In the genomic region with DNA sequence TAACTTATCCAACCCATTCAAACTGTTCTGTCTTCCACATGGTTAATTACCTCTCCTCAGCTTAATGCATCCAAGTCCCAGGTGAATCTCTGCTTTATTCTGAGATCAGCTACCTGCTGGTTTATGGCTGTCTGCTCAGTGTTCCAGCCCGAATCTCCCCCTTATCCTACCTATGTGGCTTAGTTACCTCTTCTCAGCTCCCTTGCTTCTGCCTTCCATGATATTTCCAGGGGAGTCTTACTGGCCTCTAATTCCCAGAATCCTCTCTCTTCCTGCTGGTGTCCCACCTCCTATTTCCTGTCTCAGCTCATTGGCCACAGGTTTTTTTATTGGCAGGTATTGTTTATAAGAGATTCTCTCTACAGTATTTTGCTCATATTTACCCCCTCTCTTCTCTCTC, we compare ENCODE assay signal across 27 mouse cellular contexts. TPM values are rescaled to one million over a fixed set of nuclear protein-coding genes. Genes with fewer than 3 reads are reported as not detected.
DNase-seq lines count a peak whose midpoint lies in the region; ATAC-seq lines count a peak whose summit lies in the region.
"Had no signal": no experiment of that assay in that cellular context is flagged by ENCODE, and none has a peak within 500 bp of the region (broad histone marks: within the 10 kb centered on the region; RNA-seq: fewer than 3 reads in every experiment).

No protein-coding gene starts in this region.

- no peak for ATAC-seq in forebrain, embryonic 11.5 days (replicated peaks; ENCODE audit: low FRiP score)
- no peak for ATAC-seq in intestine, embryonic 14.5 days (replicated peaks; ENCODE audit: low FRiP score, low TSS enrichment, low read depth)
- ATAC-seq in intestine, embryonic 16.5 days, result no peak
- ATAC-seq in neural tube, embryonic 13.5 days (ENCODE audit: low read depth), result peak; percentile 36; the same call in 1 of the 2 replicates
- ATAC-seq: forebrain, embryonic 13.5 days; inflammation-experienced regulatory T-cells, adult 6 months had no signal

- H3K9ac ChIP-seq in forebrain, embryonic 11.5 days (ENCODE audit: low read length), result no peak overlapping the region
- H3K9ac ChIP-seq in intestine, embryonic 14.5 days (ENCODE audit: low read length), result no peak overlapping the region
- H3K9ac ChIP-seq in intestine, embryonic 16.5 days (ENCODE audit: low read depth, low read length), result no peak overlapping the region
- H3K9ac ChIP-seq in neural tube, embryonic 13.5 days, result no peak overlapping the region
- H3K9ac ChIP-seq: forebrain, embryonic 13.5 days; heart, embryonic 13.5 days; liver, embryonic 13.5 days; stomach, embryonic 15.5 days had no signal

- H3K27ac ChIP-seq in forebrain, embryonic 11.5 days (ENCODE audit: low read depth, low read length), result no peak overlapping the region
- H3K27ac ChIP-seq in forebrain, embryonic 10.5 days, result no peak overlapping the region
- no peak overlapping the region for H3K27ac ChIP-seq in intestine, embryonic 14.5 days (ENCODE audit: low read depth)
- no peak overlapping the region for H3K27ac ChIP-seq in intestine, embryonic 16.5 days (ENCODE audit: low read length)
- no peak overlapping the region for H3K27ac ChIP-seq in neural tube, embryonic 13.5 days (replicated peaks)
- H3K27ac ChIP-seq: forebrain, embryonic 13.5 days; heart, embryonic 13.5 days; layer of hippocampus, adult 2 months; left cerebral cortex, adult 2 months; liver, embryonic 13.5 days; macrophage; stomach, embryonic 15.5 days had no signal

- H3K4me1 ChIP-seq in forebrain, embryonic 11.5 days (replicated peaks; ENCODE audit: control insufficient read depth, insufficient read depth, low read length), result no peaks in the 10 kb centered on the region
- H3K4me1 ChIP-seq in forebrain, embryonic 10.5 days, result no peaks in the 10 kb centered on the region
- H3K4me1 ChIP-seq in intestine, embryonic 14.5 days (replicated peaks; ENCODE audit: control insufficient read depth, insufficient read depth, low read length), result no peaks in the 10 kb centered on the region
- no peaks in the 10 kb centered on the region for H3K4me1 ChIP-seq in intestine, embryonic 16.5 days (ENCODE audit: control insufficient read depth, insufficient read depth, low read length)
- H3K4me1 ChIP-seq in neural tube, embryonic 13.5 days (replicated peaks), result no peaks in the 10 kb centered on the region
- H3K4me1 ChIP-seq: forebrain, embryonic 13.5 days; stomach, embryonic 15.5 days had no signal

- H3K4me3 ChIP-seq in forebrain, embryonic 11.5 days (ENCODE audit: low read depth, low read length), result no peak overlapping the region
- no peak overlapping the region for H3K4me3 ChIP-seq in forebrain, embryonic 10.5 days
- no peak overlapping the region for H3K4me3 ChIP-seq in intestine, embryonic 14.5 days (ENCODE audit: low read depth, low read length)
- H3K4me3 ChIP-seq in intestine, embryonic 16.5 days (ENCODE audit: low read length), result no peak overlapping the region
- H3K4me3 ChIP-seq in neural tube, embryonic 13.5 days, result no peak overlapping the region
- H3K4me3 ChIP-seq: erythroblast, embryonic 14.5 days; forebrain, embryonic 13.5 days; heart, embryonic 13.5 days; layer of hippocampus, adult 2 months; left cerebral cortex, adult 2 months; liver, embryonic 13.5 days; stomach, embryonic 15.5 days had no signal

- no peaks in the 10 kb centered on the region for H3K9me3 ChIP-seq in forebrain, embryonic 11.5 days (ENCODE audit: control insufficient read depth, low read length)
- H3K9me3 ChIP-seq in forebrain, embryonic 10.5 days, result no peaks in the 10 kb centered on the region
- no peaks in the 10 kb centered on the region for H3K9me3 ChIP-seq in intestine, embryonic 14.5 days (ENCODE audit: control insufficient read depth, low read length)
- H3K9me3 ChIP-seq in intestine, embryonic 16.5 days (ENCODE audit: control insufficient read depth, low read length), result no peaks in the 10 kb centered on the region
- no peaks in the 10 kb centered on the region for H3K9me3 ChIP-seq in neural tube, embryonic 13.5 days
- H3K9me3 ChIP-seq: forebrain, embryonic 13.5 days; heart, embryonic 13.5 days; liver, embryonic 13.5 days; stomach, embryonic 15.5 days had no signal

- H3K4me2 ChIP-seq in forebrain, embryonic 11.5 days (ENCODE audit: low read depth, low read length, severe bottlenecking), result no peak overlapping the region
- no peak overlapping the region for H3K4me2 ChIP-seq in intestine, embryonic 14.5 days (ENCODE audit: low read length)
- H3K4me2 ChIP-seq in intestine, embryonic 16.5 days (ENCODE audit: low read depth, low read length), result no peak overlapping the region
- peak overlapping the region; percentile 4; the same call in 1 of the 2 replicates for H3K4me2 ChIP-seq in neural tube, embryonic 13.5 days
- H3K4me2 ChIP-seq: forebrain, embryonic 13.5 days; heart, embryonic 13.5 days; liver, embryonic 13.5 days; stomach, embryonic 15.5 days had no signal

- H3K36me3 ChIP-seq in forebrain, embryonic 11.5 days (ENCODE audit: control insufficient read depth, insufficient read depth, low read length), result no peaks in the 10 kb centered on the region
- no peaks in the 10 kb centered on the region for H3K36me3 ChIP-seq in forebrain, embryonic 10.5 days (replicated peaks)
- no peaks in the 10 kb centered on the region for H3K36me3 ChIP-seq in intestine, embryonic 14.5 days (ENCODE audit: control insufficient read depth, insufficient read depth, low read length)
- no peaks in the 10 kb centered on the region for H3K36me3 ChIP-seq in intestine, embryonic 16.5 days (ENCODE audit: control insufficient read depth, insufficient read depth, low read length)
- no peaks in the 10 kb centered on the region for H3K36me3 ChIP-seq in neural tube, embryonic 13.5 days
- H3K36me3 ChIP-seq: heart, embryonic 13.5 days; liver, embryonic 13.5 days; stomach, embryonic 15.5 days had no signal

- peak; percentile 29 for DNase-seq in forebrain, embryonic 11.5 days (ENCODE audit: low spot score)
- no peak for DNase-seq in forebrain, embryonic 10.5 days (ENCODE audit: extremely low spot score, low spot score)
- DNase-seq in intestine, embryonic 14.5 days (ENCODE audit: low spot score), result peak; percentile 7
- DNase-seq in neural tube, embryonic 10.5 days (ENCODE audit: extremely low spot score, low spot score), result no peak
- DNase-seq in right cerebral cortex, postnatal 10 days (ENCODE audit: low spot score in 2 of 2), result no peak
- no peak for DNase-seq in spleen, postnatal 36 days (ENCODE audit: low spot score in 2 of 2)
- DNase-seq: adrenal gland, postnatal 25 days; cerebellum, adult 2 months; cerebellum, postnatal 14 days; gastrocnemius, postnatal 25 days; heart, postnatal 10 days; kidney, adult 2 months; kidney, postnatal 36 days; liver, embryonic 13.5 days; lung, adult 2 months; lung, postnatal 10 days; right cerebral cortex, postnatal 14 days had no signal

- no peaks in the 10 kb centered on the region for H3K27me3 ChIP-seq in forebrain, embryonic 11.5 days (ENCODE audit: control insufficient read depth, insufficient read depth, low read length)
- H3K27me3 ChIP-seq in forebrain, embryonic 10.5 days (ENCODE audit: poor library complexity, severe bottlenecking), result no peaks in the 10 kb centered on the region
- no peaks in the 10 kb centered on the region for H3K27me3 ChIP-seq in intestine, embryonic 14.5 days (replicated peaks; ENCODE audit: control insufficient read depth, insufficient read depth, low read length)
- H3K27me3 ChIP-seq in intestine, embryonic 16.5 days (replicated peaks; ENCODE audit: control insufficient read depth, insufficient read depth, low read length), result no peaks in the 10 kb centered on the region
- H3K27me3 ChIP-seq in neural tube, embryonic 13.5 days, result no peaks in the 10 kb centered on the region
- H3K27me3 ChIP-seq: forebrain, embryonic 13.5 days; heart, embryonic 13.5 days; liver, embryonic 13.5 days; stomach, embryonic 15.5 days had no signal

- WGBS in forebrain, embryonic 11.5 days, result 83% methylated on average over 1 of the region's 1 CpGs
- WGBS in forebrain, embryonic 10.5 days, result 87% methylated on average over 1 of the region's 1 CpGs
- WGBS in intestine, embryonic 14.5 days, result 82% methylated on average over 1 of the region's 1 CpGs
- WGBS in intestine, embryonic 16.5 days, result 77% methylated on average over 1 of the region's 1 CpGs
- WGBS in neural tube, embryonic 13.5 days, result 58% methylated on average over 1 of the region's 1 CpGs

RNA-seq across cellular contexts. Expression of gene Dnaja2, which starts 51.8 kb away (rescaled TPM):
- polyA plus RNA-seq in forebrain, embryonic 11.5 days (2014; fragmentation: Nextera tagmentation; extraction: Ambion mirVana), result 193 and 215 TPM in 2 replicates
- polyA plus RNA-seq in forebrain, embryonic 10.5 days (2016; fragmentation: Nextera tagmentation; extraction: Ambion mirVana), result 206 and 218 TPM in 2 replicates
- polyA plus RNA-seq in intestine, embryonic 14.5 days (2014; fragmentation: Nextera tagmentation; extraction: Ambion mirVana), result 153 and 154 TPM in 2 replicates
- 136 and 149 TPM in 2 replicates for polyA plus RNA-seq in intestine, embryonic 16.5 days (2015; fragmentation: Nextera tagmentation; extraction: Ambion mirVana)
- polyA plus RNA-seq in neural tube, embryonic 13.5 days (2015; fragmentation: Nextera tagmentation; extraction: Ambion mirVana), result 190 and 225 TPM in 2 replicates

Comparison
In these comparisons a context has a peak if more than half of its experiments do, and no peak if none do; other contexts are left out.
1. DNase-seq: peak in forebrain, embryonic 11.5 days (single experiment) and intestine, embryonic 14.5 days (single experiment); none in forebrain, embryonic 10.5 days (single experiment), neural tube, embryonic 10.5 days (single experiment), right cerebral cortex, postnatal 10 days (0 of 2) and spleen, postnatal 36 days (0 of 2).